In the genomic region with DNA sequence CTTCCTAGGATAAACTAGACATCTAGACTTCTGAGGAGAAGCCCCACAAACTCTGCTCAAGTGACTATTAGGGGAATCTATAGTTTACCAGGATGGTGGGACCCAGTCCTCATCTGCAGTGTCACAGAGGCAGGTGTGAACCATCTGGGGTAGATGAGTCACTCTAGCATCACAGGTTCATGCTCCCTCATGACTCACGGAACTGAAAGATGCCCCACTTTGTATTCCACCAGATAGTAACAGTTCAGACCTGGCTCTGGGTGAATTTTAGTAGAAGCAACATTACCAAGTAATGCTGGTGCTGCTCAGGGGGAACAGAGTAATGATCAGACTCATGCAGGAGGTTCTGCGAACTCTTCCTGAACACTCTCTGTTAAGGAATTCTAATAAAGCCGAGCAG, we compare ENCODE assay signal across 34 mouse cellular contexts.
"Had no signal": no experiment of that assay in that cellular context is flagged by ENCODE, and none has a peak within 500 bp of the region (broad histone marks: within the 10 kb centered on the region; RNA-seq: fewer than 3 reads in every experiment).

No protein-coding gene starts in this region.

- DNase-seq: heart, postnatal 10 days; heart, postnatal 14 days; heart, postnatal 36 days; heart, postnatal 4 days; kidney, adult 11 months; kidney, adult 18-20 months; kidney, adult 2 months; kidney, adult 8-10 months; kidney, adult 9 months; kidney, postnatal 10 days; kidney, postnatal 14 days; kidney, postnatal 25 days; kidney, postnatal 36 days; kidney, postnatal 4 days; layer of hippocampus, adult 9-11 months; layer of hippocampus, postnatal 36 days had no signal

- ATAC-seq: hindbrain, embryonic 16.5 days; hindbrain, postnatal 0 days; inflammation-experienced regulatory T-cells, adult 6 months; intestine, embryonic 15.5 days; intestine, embryonic 16.5 days; intestine, postnatal 0 days had no signal

- H3K9ac ChIP-seq: heart, embryonic 12.5 days; heart, embryonic 13.5 days; heart, embryonic 15.5 days; hindbrain, embryonic 12.5 days; hindbrain, embryonic 13.5 days; hindbrain, embryonic 14.5 days; hindbrain, embryonic 15.5 days; intestine, embryonic 15.5 days; kidney, embryonic 15.5 days had no signal

- H3K27me3 ChIP-seq: heart, embryonic 12.5 days; heart, embryonic 13.5 days; heart, embryonic 15.5 days; hindbrain, embryonic 12.5 days; hindbrain, embryonic 13.5 days; hindbrain, embryonic 15.5 days; intestine, embryonic 15.5 days; kidney, embryonic 15.5 days had no signal

- H3K27ac ChIP-seq: heart, embryonic 13.5 days; heart, embryonic 15.5 days; hindbrain, embryonic 10.5 days; hindbrain, embryonic 12.5 days; hindbrain, embryonic 13.5 days; hindbrain, embryonic 14.5 days; hindbrain, embryonic 15.5 days; hindbrain, postnatal 0 days; intestine, embryonic 15.5 days; kidney, embryonic 15.5 days; kidney, postnatal 0 days; layer of hippocampus, adult 2 months; left cerebral cortex, adult 2 months had no signal

- H3K36me3 ChIP-seq: heart, embryonic 15.5 days; intestine, embryonic 15.5 days had no signal

- H3K4me3 ChIP-seq: heart, embryonic 12.5 days; heart, embryonic 13.5 days; heart, embryonic 15.5 days; hindbrain, embryonic 10.5 days; hindbrain, embryonic 12.5 days; hindbrain, embryonic 13.5 days; hindbrain, embryonic 15.5 days; intestine, embryonic 15.5 days; kidney, embryonic 15.5 days; layer of hippocampus, adult 2 months; left cerebral cortex, adult 2 months had no signal

- H3K4me1 ChIP-seq: hindbrain, embryonic 10.5 days; hindbrain, embryonic 12.5 days; hindbrain, embryonic 13.5 days; hindbrain, embryonic 15.5 days; intestine, embryonic 15.5 days; kidney, embryonic 15.5 days had no signal
